Mouse (Mus musculus): ENCODE data around the gene Agbl4. TPM values are rescaled to one million over a fixed set of nuclear protein-coding genes. Genes with fewer than 3 reads are reported as not detected.

Gene Agbl4
- 8.4 and 9.5 TPM in 2 replicates for polyA plus RNA-seq (2012; rRNA removed)

- peak; percentile 24 to 82 for DNase-seq (ENCODE audit: extremely low spot score in 1 of 2, low spot score in 1 of 2)
These were observed at the start of gene Agbl4 for GRCm38 (mm10) chr4:110397618-110398045. Gene Agbl4, plus strand, starts transcription at chr4:110397661.

- DNase-seq (ENCODE audit: extremely low spot score in 1 of 2, low spot score in 1 of 2): peak in 1 of 2 experiments; percentile 35
These were observed 46.6 kb upstream of the Agbl4 start for GRCm38 (mm10) chr4:110350856-110351177.

DNA sequence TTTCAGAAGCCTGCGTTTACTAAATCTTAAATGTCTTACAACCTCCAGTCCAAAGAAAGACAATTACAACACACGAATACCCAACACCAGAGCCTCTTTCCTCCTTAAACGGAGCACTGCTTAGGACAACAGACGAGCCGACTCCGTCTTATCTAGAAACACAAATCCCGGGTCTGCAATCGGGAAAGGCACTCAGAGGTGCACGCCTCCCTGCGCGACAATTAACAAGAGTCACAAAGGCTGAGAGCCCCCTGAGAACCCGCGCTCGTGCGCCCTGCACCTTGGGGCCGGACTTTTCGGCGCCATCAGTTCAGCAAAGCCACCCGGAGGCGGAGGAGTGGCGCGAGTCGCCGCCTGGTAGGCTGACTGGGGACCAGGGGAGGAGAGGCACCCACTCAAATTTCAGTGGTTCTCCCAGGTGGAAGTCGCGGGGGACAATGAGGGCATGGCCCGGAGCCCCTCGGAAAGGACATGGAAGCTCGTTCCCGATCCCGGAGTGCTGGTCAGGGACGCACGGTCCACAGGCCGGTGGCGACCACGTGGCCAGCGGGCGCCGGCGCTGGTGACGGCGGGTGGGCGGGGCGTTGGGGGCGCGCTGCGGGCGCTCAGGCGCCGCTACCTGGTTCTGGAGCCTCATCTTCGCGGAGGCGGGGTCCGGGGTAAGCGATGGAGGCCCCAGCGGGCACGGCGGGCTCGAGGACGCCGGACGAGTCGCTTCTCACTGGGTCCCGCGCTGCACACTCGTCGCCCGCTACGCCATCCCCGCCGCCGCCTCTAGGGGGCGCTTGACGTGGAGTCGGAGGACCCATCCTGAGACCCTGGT is 46.1 kb upstream of the Agbl4 start, which contains the start of gene Elavl4:
Gene Elavl4 (minus strand): TSS at position 732 of the 823 bp plus-strand sequence.
- peak; percentile 8 to 77 for DNase-seq (ENCODE audit: extremely low spot score in 1 of 2, low spot score in 1 of 2)

DNA sequence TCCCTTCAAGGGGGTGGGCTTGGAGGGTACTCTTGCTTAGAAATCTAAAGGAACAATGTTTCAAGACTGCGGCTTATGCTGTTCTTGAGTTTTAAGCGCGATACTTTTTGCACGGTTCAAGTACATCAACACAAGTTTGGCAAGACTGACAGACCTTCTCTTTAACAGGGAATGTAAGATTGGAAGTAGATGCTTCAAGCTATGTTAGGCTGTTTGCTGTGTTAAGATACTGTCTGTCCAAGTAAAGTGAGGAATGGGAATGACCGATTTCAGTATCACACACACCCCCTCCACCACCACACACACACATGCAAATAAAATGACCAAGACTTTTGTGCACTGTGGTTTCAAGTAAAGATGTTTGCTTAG is 45.5 kb upstream of the Agbl4 start:
- DNase-seq (ENCODE audit: extremely low spot score in 1 of 2, low spot score in 1 of 2): no peak

DNA sequence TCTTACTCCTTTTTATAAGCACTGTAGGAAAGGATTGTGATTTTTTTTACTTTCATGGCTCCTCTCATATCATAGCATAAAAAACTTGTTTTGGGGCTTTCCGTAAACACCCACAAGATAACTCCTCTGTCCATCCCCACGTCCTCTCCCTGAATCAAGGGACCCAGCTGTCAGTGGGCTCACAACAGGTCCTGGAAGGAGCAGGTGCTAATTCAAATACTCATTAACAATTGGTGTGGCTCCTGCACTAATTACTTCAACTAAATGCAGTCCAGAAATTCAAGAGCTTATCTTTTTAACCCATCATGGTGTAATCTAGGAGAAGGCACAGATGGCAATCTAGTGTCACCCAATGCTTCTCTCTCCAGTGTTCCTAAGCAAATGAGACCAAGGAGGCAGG is 36.9 kb upstream of the Agbl4 start:
- no peak for DNase-seq (ENCODE audit: extremely low spot score in 1 of 2, low spot score in 1 of 2)

- DNase-seq (ENCODE audit: extremely low spot score in 1 of 2, low spot score in 1 of 2): no peak
These were observed 1.2 kb upstream of the Agbl4 start for GRCm38 (mm10) chr4:110396221-110396620.

GRCm38 (mm10) chr4:110420306-110420705 is 22.8 kb downstream of the Agbl4 start:
- no peak for DNase-seq (ENCODE audit: extremely low spot score in 1 of 2, low spot score in 1 of 2)

- DNase-seq (ENCODE audit: extremely low spot score in 1 of 2, low spot score in 1 of 2): peak in 1 of 2 experiments; percentile 15
These were observed 30.2 kb downstream of the Agbl4 start for GRCm38 (mm10) chr4:110427653-110428052.

DNA sequence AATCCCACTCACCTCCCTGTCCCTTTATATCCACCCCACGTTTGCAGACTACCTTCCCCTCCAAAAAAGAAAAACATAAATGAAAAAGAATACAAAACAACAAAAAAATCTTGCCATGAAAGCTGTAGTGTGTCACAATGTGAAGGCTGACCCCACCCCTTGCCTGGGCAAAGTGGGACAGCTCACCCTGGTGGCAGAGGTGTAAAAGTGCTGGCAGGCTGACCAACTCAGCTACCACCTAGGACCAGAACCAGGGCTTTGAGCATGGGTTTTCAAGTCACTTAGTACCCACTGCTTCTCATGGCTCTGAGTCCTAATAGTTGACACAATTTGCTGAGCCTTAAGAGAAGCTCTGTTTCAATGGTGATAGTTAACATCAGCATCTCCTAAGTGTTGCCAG is 96.9 kb downstream of the Agbl4 start:
- peak in 1 of 2 experiments; percentile 5 for DNase-seq (ENCODE audit: extremely low spot score in 1 of 2, low spot score in 1 of 2)

DNA sequence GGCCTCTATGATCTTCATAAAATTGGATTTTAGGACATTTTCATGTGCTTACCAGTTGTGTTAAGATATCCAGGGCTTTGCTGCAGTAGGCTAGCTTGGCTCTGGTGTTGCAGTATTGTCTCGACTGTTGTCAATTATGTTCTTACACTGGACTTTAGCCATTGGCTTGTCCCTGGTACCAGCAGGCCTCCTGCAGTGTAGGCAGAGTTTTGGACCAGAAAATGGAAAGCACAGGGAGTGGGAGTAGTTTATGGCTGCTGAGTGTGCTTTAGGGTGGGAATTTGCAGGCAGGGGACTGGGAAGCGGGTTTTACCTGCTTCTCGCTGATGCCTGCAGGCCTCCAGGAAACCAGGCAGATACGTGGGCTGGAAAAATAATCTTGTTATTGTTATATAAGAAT is 132.3 kb downstream of the Agbl4 start:
- peak in 1 of 2 experiments; percentile 25 for DNase-seq (ENCODE audit: extremely low spot score in 1 of 2, low spot score in 1 of 2)

GRCm38 (mm10) chr4:110549223-110549622 is 151.8 kb downstream of the Agbl4 start:
- DNase-seq (ENCODE audit: extremely low spot score in 1 of 2, low spot score in 1 of 2): no peak

- no peak for DNase-seq (ENCODE audit: extremely low spot score in 1 of 2, low spot score in 1 of 2)
These were observed 200.3 kb downstream of the Agbl4 start for GRCm38 (mm10) chr4:110597726-110598283.

DNA sequence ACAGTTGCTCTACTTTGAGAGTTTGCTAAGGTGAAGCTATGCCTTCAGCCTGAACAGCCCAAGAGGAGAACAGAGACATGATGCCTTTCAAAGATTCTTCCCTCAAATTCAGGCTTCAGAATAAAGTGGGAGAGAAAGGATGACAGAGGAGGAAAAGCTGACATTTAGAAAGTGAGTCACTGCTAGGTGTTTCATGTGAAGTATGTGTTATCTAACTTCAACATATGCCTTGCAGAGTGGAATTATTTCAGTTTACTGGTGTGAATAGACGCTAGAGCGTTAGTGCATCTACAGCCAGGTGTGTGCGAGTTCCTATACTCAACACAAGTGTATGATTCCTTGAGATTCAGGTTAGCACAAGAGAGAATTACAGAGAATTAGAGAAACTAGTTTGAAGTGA is 244.0 kb downstream of the Agbl4 start:
- DNase-seq (ENCODE audit: extremely low spot score in 1 of 2, low spot score in 1 of 2): peak in 1 of 2 experiments; percentile 32

DNA sequence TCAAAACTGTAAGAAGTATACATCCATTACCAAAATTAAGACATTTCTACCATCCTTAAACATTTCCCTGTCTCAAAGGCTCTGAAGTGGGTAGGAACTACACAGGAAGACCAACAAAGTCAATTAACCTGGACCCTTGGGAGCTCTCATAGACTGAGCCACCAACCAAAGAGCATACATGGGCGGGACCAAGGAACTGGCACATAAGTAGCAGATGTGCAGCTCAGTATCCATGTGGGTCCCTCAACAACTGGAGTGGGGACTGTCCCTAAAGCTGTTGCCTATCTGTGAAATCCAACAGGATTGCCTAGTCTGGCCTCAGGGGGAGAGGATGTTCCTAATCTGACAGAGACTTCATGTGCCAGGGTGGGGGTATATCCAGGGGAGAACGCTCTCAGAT is 265.5 kb downstream of the Agbl4 start:
- DNase-seq (ENCODE audit: extremely low spot score in 1 of 2, low spot score in 1 of 2): no peak

DNA sequence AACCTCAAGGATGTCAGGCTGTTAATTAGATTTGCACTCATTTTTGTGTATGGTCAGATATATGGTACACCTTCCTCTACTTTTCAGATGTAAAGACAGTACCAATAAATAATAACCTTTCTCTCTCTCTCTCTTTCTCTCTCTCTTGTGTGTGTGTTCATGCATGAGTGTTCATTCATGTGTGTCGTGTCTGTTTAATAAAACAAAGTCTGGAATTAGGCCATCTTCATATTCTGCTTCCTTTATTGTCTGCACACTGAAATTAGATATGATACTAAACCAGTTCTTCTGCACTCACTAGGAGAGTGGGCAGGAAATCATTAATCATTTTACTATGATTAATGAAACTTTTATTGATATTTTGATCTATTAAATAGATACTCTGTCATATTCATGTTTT is 276.7 kb downstream of the Agbl4 start:
- no peak for DNase-seq (ENCODE audit: extremely low spot score in 1 of 2, low spot score in 1 of 2)

DNA sequence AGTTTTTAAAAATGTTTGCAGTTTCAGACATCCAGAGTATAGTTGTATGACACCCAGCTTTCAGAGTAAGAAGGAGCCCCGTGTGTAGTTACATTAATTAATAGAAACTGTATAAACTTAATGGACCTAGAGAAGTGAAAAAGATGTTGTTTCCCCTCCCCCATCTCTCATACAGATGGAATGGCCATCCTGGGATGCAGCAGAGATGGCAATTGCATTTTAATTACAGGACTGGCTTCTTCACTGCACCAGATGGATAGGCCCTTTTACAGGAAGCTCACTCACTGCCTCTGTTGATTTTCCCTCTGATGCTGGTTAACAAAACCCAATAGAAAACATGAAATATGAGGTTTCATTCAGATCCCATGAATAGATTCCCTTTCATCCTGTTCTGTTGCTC is 337.7 kb downstream of the Agbl4 start:
- DNase-seq (ENCODE audit: extremely low spot score in 1 of 2, low spot score in 1 of 2): no peak

DNA sequence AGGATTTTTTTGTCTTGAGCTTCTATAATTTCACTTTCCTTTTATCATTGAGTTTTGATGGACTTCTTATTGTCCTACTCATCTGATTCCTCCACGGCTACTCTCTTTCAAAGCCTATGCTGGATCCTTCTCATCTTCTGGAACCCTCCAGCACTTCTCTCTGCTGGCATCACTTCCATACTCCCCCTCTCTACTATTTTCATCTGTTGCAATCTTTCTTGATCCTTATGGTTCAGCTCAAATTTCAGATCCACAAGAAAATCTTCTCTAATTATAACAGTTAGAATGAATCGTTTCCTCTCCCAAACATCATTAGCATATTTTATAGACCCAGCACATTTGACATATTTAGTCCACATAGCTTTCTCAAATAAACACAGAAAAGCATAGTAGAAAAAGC is 360.5 kb downstream of the Agbl4 start:
- DNase-seq (ENCODE audit: extremely low spot score in 1 of 2, low spot score in 1 of 2): peak; percentile 12 to 65

DNA sequence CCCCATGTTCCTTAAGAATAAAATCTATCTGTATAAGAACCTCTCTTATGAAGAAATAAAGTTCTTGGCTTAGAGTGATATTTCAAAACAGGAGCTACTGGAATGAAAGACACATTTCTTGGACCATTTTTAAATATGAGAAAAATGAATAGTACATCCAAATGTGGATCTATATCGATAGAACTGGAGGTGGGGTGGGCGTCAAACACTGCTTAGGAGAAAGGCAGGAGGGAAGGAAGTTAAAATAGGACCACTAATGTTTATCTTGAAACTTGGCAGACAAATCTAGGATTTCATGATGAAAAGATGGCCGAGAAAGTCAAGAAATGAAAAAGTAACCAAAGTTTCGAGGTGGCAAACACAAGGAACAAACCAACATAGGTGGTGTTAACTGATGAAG is 391.1 kb downstream of the Agbl4 start:
- peak; percentile 7 to 37 for DNase-seq (ENCODE audit: extremely low spot score in 1 of 2, low spot score in 1 of 2)

DNA sequence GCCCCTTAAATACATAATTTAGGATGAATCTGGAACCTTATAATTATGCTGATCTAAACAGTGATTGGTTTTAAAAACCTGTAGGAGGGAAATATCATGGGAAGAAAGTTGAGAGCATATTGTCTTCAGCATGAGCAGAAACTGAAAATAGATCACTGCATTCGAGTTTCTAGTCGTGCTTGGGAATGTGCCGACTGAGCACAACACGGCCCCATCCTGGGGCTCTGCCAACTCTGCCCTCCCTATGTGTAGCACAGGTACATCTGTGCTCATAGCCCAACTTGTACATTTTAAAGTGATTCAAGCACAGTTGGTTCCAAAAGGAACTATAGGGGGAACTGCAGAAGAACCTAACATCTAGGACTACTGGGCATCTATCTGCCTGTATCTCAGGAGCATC is 402.4 kb downstream of the Agbl4 start:
- DNase-seq (ENCODE audit: extremely low spot score in 1 of 2, low spot score in 1 of 2): peak; percentile 66

GRCm38 (mm10) chr4:110810947-110811346 is 413.5 kb downstream of the Agbl4 start:
- no peak for DNase-seq (ENCODE audit: extremely low spot score in 1 of 2, low spot score in 1 of 2)

DNA sequence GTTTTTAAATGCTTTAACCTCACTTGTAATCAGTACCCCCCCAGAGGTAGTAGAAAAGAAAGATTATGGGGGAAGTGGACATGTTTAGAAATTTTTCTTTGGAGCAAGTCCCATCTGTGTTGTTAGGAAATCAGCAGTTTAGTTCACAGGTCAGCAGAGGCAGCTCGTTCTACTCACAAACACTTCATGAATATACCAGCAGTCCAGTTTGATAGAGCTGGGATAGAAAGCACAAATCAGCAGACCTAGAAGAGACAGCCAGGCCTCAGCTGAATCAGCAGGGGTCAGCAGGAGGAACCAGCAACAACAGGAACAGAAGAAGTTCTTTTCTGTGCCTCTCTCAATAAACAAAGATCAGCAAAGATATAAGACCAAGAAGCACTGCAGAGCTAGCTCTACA is 435.3 kb downstream of the Agbl4 start:
- DNase-seq (ENCODE audit: extremely low spot score in 1 of 2, low spot score in 1 of 2): no peak

Data from frontal cortex, adult 2 months (tissue).